Mouse (Mus musculus) forebrain, postnatal 0 days (tissue): Measurements from ENCODE around the gene Birc2. TPM values are rescaled to one million over a fixed set of nuclear protein-coding genes. Genes with fewer than 3 reads are reported as not detected.

Experiments
- ATAC-seq: fragments of 200-750 bp; cut with Nextera tagmentation; 2 replicates; pipeline ENCODE4 v1.8.0; 2017; ENCODE audit warnings: mild to moderate bottlenecking, moderate library complexity
- DNase-seq: peaks from one replicate; pipeline ENCODE4 v3.0.0-alpha.2; 2015
- H3K27ac ChIP-seq: fragments of 300-500 bp; sonication (generic); 2 replicates; pipeline ENCODE4 v1.5.1; 2014; ENCODE audit warnings: low read depth, mild to moderate bottlenecking, antibody characterized with exemption, low read length, moderate library complexity, mixed read lengths
- H3K27me3 ChIP-seq: fragments of 300-500 bp; sonication (generic); 2 replicates; pipeline ENCODE4 v1.6.1; 2014; ENCODE audit warnings: mild to moderate bottlenecking, low read length, mixed read lengths; ENCODE audit not compliant: insufficient read depth
- H3K36me3 ChIP-seq: fragments of 300-500 bp; sonication (generic); 2 replicates; pipeline ENCODE4 v1.6.1; 2014; ENCODE audit warnings: mild to moderate bottlenecking, moderate library complexity; ENCODE audit not compliant: insufficient read depth
- H3K4me1 ChIP-seq: fragments of 300-500 bp; sonication (generic); 2 replicates; pipeline ENCODE4 v1.6.1; 2014; ENCODE audit warnings: antibody characterized with exemption; ENCODE audit not compliant: insufficient read depth
- H3K4me2 ChIP-seq: fragments of 300-500 bp; sonication (generic); 2 replicates; pipeline ENCODE4 v1.6.1; 2014; ENCODE audit warnings: low read depth, mild to moderate bottlenecking, moderate library complexity
- H3K4me3 ChIP-seq: fragments of 300-500 bp; sonication (generic); 2 replicates; pipeline ENCODE4 v1.5.1; 2014; ENCODE audit warnings: low read depth, low read length, mixed read lengths
- H3K9ac ChIP-seq: fragments of 300-500 bp; sonication (generic); 2 replicates; pipeline ENCODE4 v1.6.1; 2014; ENCODE audit warnings: mild to moderate bottlenecking
- H3K9me3 ChIP-seq: fragments of 300-500 bp; sonication (generic); 2 replicates; pipeline ENCODE4 v1.6.1; 2016; ENCODE audit warnings: low read length
- CTCF ChIP-seq: sonication (generic); IDR thresholded peaks from 2 replicates; pipeline ENCODE4 v1.5.1; 2016; ENCODE audit warnings: antibody characterized with exemption, control low read depth, low read depth
- WGBS: fragments of 180-500 bp; shearing (Covaris S2); extraction: QIAGEN DNeasy Blood & Tissue Kit; methylation state at CpG from one replicate; pipeline ENCODE4 v1.1.7; 2014; 5-methylcytosine and 5-hydroxymethylcytosine counted together
- polyA plus RNA-seq: library from polyadenylated mRNA; unstranded; fragments of >200 nt; fragmentation: Nextera tagmentation; extraction: Ambion mirVana; gene quantifications from 2 replicates; pipeline ENCODE4 v1.2.1, GENCODE M21; 2015
- total RNA-seq: library from RNA; depleted of rRNA; stranded (reverse); fragments of >200 nt; gene quantifications from 2 replicates; pipeline ENCODE4 v1.2.3, GENCODE M21; 2014

Birc2 gene
- total and polyA plus RNA-seq, 2 experiments from 2014 or later = 28.8 to 54.2 TPM

GRCm38 (mm10) chr9:7784615-7785012 is 52.2 kb downstream of the Birc2 start:
- no peaks in the 10 kb centered on the region for H3K4me1 ChIP-seq
- no peak overlapping the region for H3K9ac ChIP-seq
- ATAC-seq (peak; percentile 62), DNase-seq (no peak)
- no peaks in the 10 kb centered on the region for H3K27me3 ChIP-seq
- no peaks in the 10 kb centered on the region; the same call in 1 of the 2 replicates for H3K36me3 ChIP-seq
- TF ChIP-seq CTCF = no peak
- H3K9me3 ChIP-seq = no peaks in the 10 kb centered on the region
- no peak overlapping the region for H3K4me3 ChIP-seq
- 29% methylated on average over 1 of the region's 1 CpGs for WGBS
- H3K4me2 ChIP-seq = no peak overlapping the region
- H3K27ac ChIP-seq = no peak overlapping the region

- Histone ChIP-seq H3K27ac (no peak overlapping the region), H3K4me2 (no peak overlapping the region), H3K27me3 (no peaks in the 10 kb centered on the region), H3K4me3 (no peak overlapping the region), H3K36me3 (peaks cover 2% of the 10 kb centered on the region), H3K4me1 (no peaks in the 10 kb centered on the region), H3K9ac (no peak overlapping the region), H3K9me3 (no peaks in the 10 kb centered on the region)
- ATAC-seq (peak; percentile 41; the same call in 1 of the 2 replicates), DNase-seq (no peak)
- 79% methylated on average over 15 of the region's 15 CpGs for WGBS
- TF ChIP-seq CTCF = no peak
Observed at GRCm38 (mm10) chr9:7783823-7784614, 52.8 kb downstream of the Birc2 start.

DNA sequence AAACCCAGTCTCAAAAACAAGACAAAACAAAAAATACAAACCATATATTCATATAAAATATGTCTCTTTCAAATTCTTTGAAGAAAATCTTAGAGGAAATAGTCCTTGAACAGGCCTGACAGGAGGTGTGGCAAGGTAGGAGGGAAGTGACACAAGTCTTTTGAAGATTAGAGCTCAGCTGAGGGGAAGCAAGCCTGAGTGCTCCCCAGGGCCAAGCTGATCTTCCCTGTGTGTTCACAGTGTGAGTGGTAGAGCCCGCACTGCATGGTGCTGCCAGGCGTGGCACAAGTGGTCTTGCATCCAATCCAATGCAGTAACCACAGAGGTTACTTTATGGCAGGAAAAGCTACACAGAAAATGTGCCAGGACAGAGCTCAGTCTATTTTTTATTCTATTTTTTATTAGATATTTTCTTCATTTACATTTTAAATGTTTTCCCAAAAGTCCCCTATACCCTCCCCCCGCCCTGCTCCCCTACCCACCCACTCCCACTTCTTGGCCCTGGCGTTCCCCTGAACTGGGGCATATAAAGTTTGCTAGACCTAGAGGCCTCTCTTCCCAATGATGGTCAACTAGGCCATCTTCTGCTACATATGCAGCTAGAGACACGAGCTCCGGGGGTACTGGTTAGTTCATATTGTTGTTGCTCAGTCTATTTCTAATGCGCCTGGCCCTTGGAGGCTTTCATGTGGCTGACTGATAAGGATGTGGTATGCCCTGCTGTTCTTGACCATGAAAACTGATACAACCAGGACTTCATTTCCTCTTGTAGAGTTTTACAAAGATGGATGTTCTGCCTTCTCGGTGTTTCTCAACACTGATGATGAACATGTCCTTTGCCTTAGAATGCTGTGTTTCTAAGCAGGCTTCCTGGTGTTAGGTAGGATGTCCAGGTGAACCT is 56.4 kb downstream of the Birc2 start:
- H3K4me2 ChIP-seq = no peak overlapping the region
- no peak for DNase-seq
- H3K27ac ChIP-seq = no peak overlapping the region
- no peaks in the 10 kb centered on the region for H3K27me3 ChIP-seq
- H3K4me3 ChIP-seq = no peak overlapping the region
- TF ChIP-seq CTCF = no peak
- no peaks in the 10 kb centered on the region for H3K4me1 ChIP-seq
- no peak overlapping the region for H3K9ac ChIP-seq
- no peak for ATAC-seq
- peaks cover 5% of the 10 kb centered on the region for H3K36me3 ChIP-seq
- H3K9me3 ChIP-seq = no peaks in the 10 kb centered on the region
- WGBS = 95% methylated on average over 8 of the region's 8 CpGs

- TF ChIP-seq CTCF = no peak
- Histone ChIP-seq H3K4me2 (no peak overlapping the region), H3K4me1 (no peaks in the 10 kb centered on the region), H3K36me3 (peaks cover 5% of the 10 kb centered on the region), H3K27me3 (no peaks in the 10 kb centered on the region), H3K27ac (no peak overlapping the region), H3K4me3 (no peak overlapping the region), H3K9me3 (no peaks in the 10 kb centered on the region), H3K9ac (no peak overlapping the region)
- no peak for DNase-seq
- 93% methylated on average over 4 of the region's 4 CpGs for WGBS
- ATAC-seq = no peak
Observed at GRCm38 (mm10) chr9:7779786-7780185, 57.1 kb downstream of the Birc2 start.

DNA sequence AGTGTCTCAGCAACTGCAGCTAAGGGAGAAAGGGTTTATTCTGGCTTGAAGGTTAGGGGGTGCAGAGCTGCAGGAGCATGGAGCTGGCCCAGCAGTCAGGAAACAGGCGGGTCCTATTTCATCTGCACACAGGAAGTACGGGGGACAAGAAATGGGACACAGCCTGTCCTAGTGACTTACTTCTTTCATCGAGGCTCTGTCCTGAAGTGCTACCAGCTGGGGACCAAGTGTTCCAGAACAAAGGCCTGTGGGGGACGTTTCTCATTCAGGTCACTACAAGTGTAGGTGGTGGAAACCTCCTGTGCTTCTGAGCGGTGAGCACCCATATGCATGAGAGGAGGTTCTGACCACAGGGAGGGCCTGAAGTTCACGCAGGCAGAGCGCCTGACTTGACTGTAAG is 58.1 kb downstream of the Birc2 start:
- no peaks in the 10 kb centered on the region for H3K4me1 ChIP-seq
- no peaks in the 10 kb centered on the region for H3K27me3 ChIP-seq
- H3K36me3 ChIP-seq = peaks cover 5% of the 10 kb centered on the region
- H3K9ac ChIP-seq = no peak overlapping the region
- H3K4me2 ChIP-seq = no peak overlapping the region
- TF ChIP-seq CTCF = no peak
- H3K27ac ChIP-seq = no peak overlapping the region
- no peak overlapping the region for H3K4me3 ChIP-seq
- no peaks in the 10 kb centered on the region for H3K9me3 ChIP-seq
- DNase-seq (no peak), ATAC-seq (no peak)
- 85% methylated on average over 7 of the region's 7 CpGs for WGBS

- peaks cover 5% of the 10 kb centered on the region for H3K36me3 ChIP-seq
- no peak overlapping the region for H3K9ac ChIP-seq
- no peaks in the 10 kb centered on the region for H3K4me1 ChIP-seq
- no peak for ATAC-seq
- H3K4me2 ChIP-seq = no peak overlapping the region
- DNase-seq = no peak
- no peak for TF ChIP-seq CTCF
- H3K4me3 ChIP-seq = no peak overlapping the region
- no peaks in the 10 kb centered on the region for H3K9me3 ChIP-seq
- 77% methylated on average over 1 of the region's 1 CpGs for WGBS
- H3K27ac ChIP-seq = no peak overlapping the region
- no peaks in the 10 kb centered on the region for H3K27me3 ChIP-seq
Observed at GRCm38 (mm10) chr9:7777652-7778051, 59.2 kb downstream of the Birc2 start.

DNA sequence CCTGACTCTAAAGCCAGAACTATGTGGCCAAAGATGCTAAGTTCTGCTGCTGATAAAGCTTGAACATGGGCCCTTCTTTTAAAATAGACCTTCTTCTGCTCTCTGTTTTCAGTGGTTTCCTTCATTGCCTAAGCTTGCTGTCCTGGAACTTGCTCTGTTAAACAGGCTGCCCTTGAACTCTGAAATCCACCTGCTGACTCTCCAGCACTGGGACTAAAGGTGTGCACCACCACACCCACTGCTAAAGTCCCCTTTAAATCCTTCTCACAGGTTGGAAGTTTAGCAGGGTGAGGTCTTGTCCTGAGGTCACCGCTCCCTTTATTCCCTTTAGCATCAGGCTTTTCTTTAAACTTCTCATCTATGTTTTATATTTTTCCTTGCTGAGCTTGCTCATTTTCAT is 59.9 kb downstream of the Birc2 start:
- Histone ChIP-seq H3K9ac (no peak overlapping the region), H3K27me3 (no peaks in the 10 kb centered on the region), H3K4me3 (no peak overlapping the region), H3K27ac (no peak overlapping the region), H3K9me3 (no peaks in the 10 kb centered on the region), H3K4me1 (no peaks in the 10 kb centered on the region), H3K36me3 (peaks cover 5% of the 10 kb centered on the region), H3K4me2 (no peak overlapping the region)
- WGBS = 96% methylated on average over 1 of the region's 1 CpGs
- ATAC-seq = no peak
- TF ChIP-seq CTCF = no peak
- no peak for DNase-seq
